Mouse (Mus musculus): ENCODE results near the gene Wscd2. TPM values are rescaled to one million over a fixed set of nuclear protein-coding genes. Genes with fewer than 3 reads are reported as not detected.
A peak's percentile ranks its signal among the peaks of the same experiment; 100 is the strongest.

The Wscd2 gene
- polyA plus RNA-seq, 1 experiment from 2014 or later, result 11.3 TPM

- no peak overlapping the region for H3K4me3 ChIP-seq (replicated peaks; ENCODE audit: low read length)
- H3K9ac ChIP-seq (replicated peaks; ENCODE audit: low read depth, low read length), result no peak overlapping the region
- 83% methylated on average over 6 of the region's 6 CpGs for WGBS
- peaks cover 24% of the 10 kb centered on the region for H3K4me1 ChIP-seq (replicated peaks; ENCODE audit: control insufficient read depth, insufficient read depth, low read length)
- ATAC-seq, result no peak
- H3K9me3 ChIP-seq (ENCODE audit: control insufficient read depth, low read length), result no peaks in the 10 kb centered on the region
- no peak overlapping the region for H3K4me2 ChIP-seq (ENCODE audit: low read length)
- no peaks in the 10 kb centered on the region for H3K27me3 ChIP-seq (replicated peaks; ENCODE audit: control insufficient read depth, insufficient read depth, low read length)
- H3K36me3 ChIP-seq (ENCODE audit: control insufficient read depth, insufficient read depth), result no peaks in the 10 kb centered on the region
- H3K27ac ChIP-seq (ENCODE audit: low read length), result no peak overlapping the region
These were observed 15.9 kb downstream of the Wscd2 start for GRCm38 (mm10) chr5:113506065-113506464.

GRCm38 (mm10) chr5:113506779-113507178 is 16.6 kb downstream of the Wscd2 start:
- no peak for ATAC-seq
- Histone ChIP-seq H3K9ac (replicated peaks; ENCODE audit: low read depth, low read length) (no peak overlapping the region), H3K4me3 (replicated peaks; ENCODE audit: low read length) (no peak overlapping the region), H3K9me3 (ENCODE audit: control insufficient read depth, low read length) (no peaks in the 10 kb centered on the region), H3K27ac (ENCODE audit: low read length) (no peak overlapping the region), H3K4me2 (ENCODE audit: low read length) (no peak overlapping the region), H3K36me3 (ENCODE audit: control insufficient read depth, insufficient read depth) (no peaks in the 10 kb centered on the region), H3K27me3 (replicated peaks; ENCODE audit: control insufficient read depth, insufficient read depth, low read length) (no peaks in the 10 kb centered on the region), H3K4me1 (replicated peaks; ENCODE audit: control insufficient read depth, insufficient read depth, low read length) (peaks cover 24% of the 10 kb centered on the region)
- WGBS, result 91% methylated on average over 5 of the region's 5 CpGs

DNA sequence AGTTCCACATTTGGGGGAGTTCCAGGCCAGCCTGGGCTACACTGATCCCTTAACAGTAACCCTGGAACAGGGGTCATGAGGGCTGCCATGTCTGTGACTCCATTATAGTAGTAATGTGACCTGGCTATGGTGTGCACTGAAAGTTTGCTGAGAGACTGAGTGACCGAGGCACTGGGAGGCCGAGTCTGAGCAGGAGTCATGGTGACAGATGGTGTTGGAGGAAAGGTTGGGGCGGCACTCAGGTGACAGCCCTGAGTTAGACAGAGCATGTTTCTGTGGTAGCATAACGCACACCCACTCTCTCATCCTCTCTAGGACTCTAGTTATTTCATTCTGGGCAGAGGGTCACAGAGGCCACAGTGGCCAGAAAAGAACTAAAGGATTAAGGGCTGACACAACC is 19.0 kb downstream of the Wscd2 start:
- no peak for ATAC-seq
- Histone ChIP-seq H3K4me1 (replicated peaks; ENCODE audit: control insufficient read depth, insufficient read depth, low read length) (peaks cover 15% of the 10 kb centered on the region), H3K27ac (ENCODE audit: low read length) (no peak overlapping the region), H3K36me3 (ENCODE audit: control insufficient read depth, insufficient read depth) (no peaks in the 10 kb centered on the region), H3K4me2 (ENCODE audit: low read length) (no peak overlapping the region), H3K4me3 (replicated peaks; ENCODE audit: low read length) (no peak overlapping the region), H3K27me3 (replicated peaks; ENCODE audit: control insufficient read depth, insufficient read depth, low read length) (no peaks in the 10 kb centered on the region), H3K9me3 (ENCODE audit: control insufficient read depth, low read length) (no peaks in the 10 kb centered on the region), H3K9ac (replicated peaks; ENCODE audit: low read depth, low read length) (no peak overlapping the region)
- 86% methylated on average over 4 of the region's 4 CpGs for WGBS

- Histone ChIP-seq H3K36me3 (ENCODE audit: control insufficient read depth, insufficient read depth) (no peaks in the 10 kb centered on the region), H3K27ac (ENCODE audit: low read length) (peak overlapping the region; percentile 12; the same call in 1 of the 2 replicates), H3K4me2 (ENCODE audit: low read length) (no peak overlapping the region), H3K9ac (replicated peaks; ENCODE audit: low read depth, low read length) (no peak overlapping the region), H3K4me1 (replicated peaks; ENCODE audit: control insufficient read depth, insufficient read depth, low read length) (peaks cover 17% of the 10 kb centered on the region), H3K27me3 (replicated peaks; ENCODE audit: control insufficient read depth, insufficient read depth, low read length) (no peaks in the 10 kb centered on the region), H3K9me3 (ENCODE audit: control insufficient read depth, low read length) (no peaks in the 10 kb centered on the region), H3K4me3 (replicated peaks; ENCODE audit: low read length) (no peak overlapping the region)
- ATAC-seq, result no peak
- 43% methylated on average over 8 of the region's 8 CpGs for whole genome bisulfite sequencing
These were observed 23.5 kb downstream of the Wscd2 start for GRCm38 (mm10) chr5:113513640-113514039.

DNA sequence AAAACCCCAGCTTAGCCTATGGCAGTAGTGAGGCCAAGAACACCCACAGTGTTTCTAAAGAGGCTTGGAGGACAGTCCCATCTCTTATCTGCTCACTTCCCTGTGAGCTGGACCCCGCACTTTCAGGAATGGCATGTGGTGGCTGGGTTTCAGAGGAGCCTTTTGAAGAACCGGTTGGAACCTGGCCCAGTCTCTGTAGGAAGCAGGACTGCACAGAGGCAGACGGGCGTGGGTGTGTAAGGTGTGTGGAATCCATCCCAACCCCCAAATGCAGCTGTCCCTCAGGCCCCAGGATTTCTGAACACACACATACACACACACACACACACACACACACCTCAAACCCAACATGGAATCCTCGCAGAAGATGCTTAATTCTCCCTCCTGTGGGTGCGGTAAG is 23.9 kb downstream of the Wscd2 start:
- no peak overlapping the region for H3K9ac ChIP-seq (replicated peaks; ENCODE audit: low read depth, low read length)
- H3K27ac ChIP-seq (ENCODE audit: low read length), result no peak overlapping the region; the same call in 1 of the 2 replicates
- H3K4me1 ChIP-seq (replicated peaks; ENCODE audit: control insufficient read depth, insufficient read depth, low read length), result peaks cover 17% of the 10 kb centered on the region
- no peaks in the 10 kb centered on the region for H3K27me3 ChIP-seq (replicated peaks; ENCODE audit: control insufficient read depth, insufficient read depth, low read length)
- H3K4me3 ChIP-seq (replicated peaks; ENCODE audit: low read length), result no peak overlapping the region
- H3K36me3 ChIP-seq (ENCODE audit: control insufficient read depth, insufficient read depth), result no peaks in the 10 kb centered on the region
- ATAC-seq, result no peak
- WGBS, result 68% methylated on average over 6 of the region's 6 CpGs
- no peak overlapping the region for H3K4me2 ChIP-seq (ENCODE audit: low read length)
- no peaks in the 10 kb centered on the region for H3K9me3 ChIP-seq (ENCODE audit: control insufficient read depth, low read length)

- Histone ChIP-seq H3K27me3 (replicated peaks; ENCODE audit: control insufficient read depth, insufficient read depth, low read length) (no peaks in the 10 kb centered on the region), H3K9me3 (ENCODE audit: control insufficient read depth, low read length) (no peaks in the 10 kb centered on the region), H3K4me2 (ENCODE audit: low read length) (peak overlapping the region; percentile 37; the same call in 1 of the 2 replicates), H3K4me1 (replicated peaks; ENCODE audit: control insufficient read depth, insufficient read depth, low read length) (peaks cover 17% of the 10 kb centered on the region), H3K27ac (ENCODE audit: low read length) (no peak overlapping the region), H3K9ac (replicated peaks; ENCODE audit: low read depth, low read length) (peak overlapping the region; percentile 3; the same call in 1 of the 2 replicates), H3K36me3 (ENCODE audit: control insufficient read depth, insufficient read depth) (no peaks in the 10 kb centered on the region), H3K4me3 (replicated peaks; ENCODE audit: low read length) (no peak overlapping the region)
- WGBS, result 36% methylated on average over 14 of the region's 14 CpGs
- 0 out of 2 replicates have a peak, but pooled peaks have one; percentile 39 for ATAC-seq
These were observed 26.2 kb downstream of the Wscd2 start for GRCm38 (mm10) chr5:113516119-113516872.

GRCm38 (mm10) chr5:113516873-113517336 is 26.8 kb downstream of the Wscd2 start:
- Histone ChIP-seq H3K4me1 (replicated peaks; ENCODE audit: control insufficient read depth, insufficient read depth, low read length) (peaks cover 17% of the 10 kb centered on the region), H3K4me2 (ENCODE audit: low read length) (peak overlapping the region; percentile 37), H3K9me3 (ENCODE audit: control insufficient read depth, low read length) (no peaks in the 10 kb centered on the region), H3K27ac (ENCODE audit: low read length) (no peak overlapping the region), H3K27me3 (replicated peaks; ENCODE audit: control insufficient read depth, insufficient read depth, low read length) (no peaks in the 10 kb centered on the region), H3K36me3 (ENCODE audit: control insufficient read depth, insufficient read depth) (no peaks in the 10 kb centered on the region), H3K9ac (replicated peaks; ENCODE audit: low read depth, low read length) (peak overlapping the region; percentile 3), H3K4me3 (replicated peaks; ENCODE audit: low read length) (no peak overlapping the region)
- WGBS, result 9% methylated on average over 14 of the region's 14 CpGs
- peak; percentile 39; the same call in 1 of the 2 replicates for ATAC-seq

- Histone ChIP-seq H3K27ac (ENCODE audit: low read length) (no peak overlapping the region), H3K9me3 (ENCODE audit: control insufficient read depth, low read length) (no peaks in the 10 kb centered on the region), H3K4me1 (replicated peaks; ENCODE audit: control insufficient read depth, insufficient read depth, low read length) (peaks cover 17% of the 10 kb centered on the region), H3K27me3 (replicated peaks; ENCODE audit: control insufficient read depth, insufficient read depth, low read length) (no peaks in the 10 kb centered on the region), H3K9ac (replicated peaks; ENCODE audit: low read depth, low read length) (no peak overlapping the region), H3K36me3 (ENCODE audit: control insufficient read depth, insufficient read depth) (no peaks in the 10 kb centered on the region), H3K4me3 (replicated peaks; ENCODE audit: low read length) (no peak overlapping the region), H3K4me2 (ENCODE audit: low read length) (no peak overlapping the region)
- ATAC-seq, result no peak
- 63% methylated on average over 4 of the region's 4 CpGs for WGBS
These were observed 27.3 kb downstream of the Wscd2 start for GRCm38 (mm10) chr5:113517387-113517786.

- ATAC-seq, result no peak
- no peak overlapping the region for H3K9ac ChIP-seq (replicated peaks; ENCODE audit: low read depth, low read length)
- WGBS, result 74% methylated on average over 6 of the region's 6 CpGs
- H3K36me3 ChIP-seq (ENCODE audit: control insufficient read depth, insufficient read depth), result no peaks in the 10 kb centered on the region
- H3K9me3 ChIP-seq (ENCODE audit: control insufficient read depth, low read length), result no peaks in the 10 kb centered on the region
- H3K27ac ChIP-seq (ENCODE audit: low read length), result no peak overlapping the region
- no peak overlapping the region for H3K4me3 ChIP-seq (replicated peaks; ENCODE audit: low read length)
- H3K27me3 ChIP-seq (replicated peaks; ENCODE audit: control insufficient read depth, insufficient read depth, low read length), result no peaks in the 10 kb centered on the region
- H3K4me2 ChIP-seq (ENCODE audit: low read length), result no peak overlapping the region
- peaks cover 13% of the 10 kb centered on the region for H3K4me1 ChIP-seq (replicated peaks; ENCODE audit: control insufficient read depth, insufficient read depth, low read length)
These were observed 30.9 kb downstream of the Wscd2 start for GRCm38 (mm10) chr5:113521037-113521436.

Data from forebrain, embryonic 16.5 days (tissue).